Mouse (Mus musculus) heart, adult 8-10 months (tissue): Measurements from ENCODE around the gene Ndst2. TPM values are rescaled to one million over a fixed set of nuclear protein-coding genes. Genes with fewer than 3 reads are reported as not detected.
A peak's percentile ranks its signal among the peaks of the same experiment; 100 is the strongest.

ENCODE experiments used
- DNase-seq: peaks from one replicate; pipeline ENCODE4 v3.0.0; 2022; ENCODE audit warnings: low spot score
- total RNA-seq, 4 experiments: library from RNA; stranded (reverse); gene quantifications; 2 replicates each; pipeline ENCODE4 v1.2.4; 2022

The Ndst2 gene
- total RNA-seq, result 10 to 100 TPM in 1 of 4 experiments, 1 to 10 TPM in 3; 7.1 to 10.6 (median 9.9) TPM

GRCm38 (mm10) chr14:20733952-20734774, at the start of gene Ndst2:
Gene Ndst2, minus strand, starts transcription at chr14:20734562.
- peak; percentile 84 for DNase-seq

GRCm38 (mm10) chr14:20783526-20783925, 49.2 kb upstream of the Ndst2 start:
- DNase-seq, result no peak

DNA sequence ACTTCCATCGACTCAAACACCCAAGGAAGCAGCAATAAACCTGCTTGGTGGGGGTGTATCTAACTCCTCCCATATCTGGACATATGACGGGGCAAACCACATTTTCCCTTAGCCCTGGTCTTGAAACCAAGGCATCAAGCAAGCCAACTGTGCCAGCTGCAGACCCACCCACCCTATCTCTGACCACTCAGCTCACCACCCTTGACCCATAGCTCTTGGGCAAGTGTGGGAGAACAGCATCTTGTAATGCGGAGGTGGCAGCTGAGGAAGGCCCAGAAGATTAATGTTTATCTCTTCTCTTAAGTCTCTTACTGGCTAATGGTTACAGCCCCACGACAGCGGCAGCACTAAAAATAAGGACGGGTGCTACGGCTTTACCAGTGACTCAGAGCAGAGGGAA, 48.5 kb upstream of the Ndst2 start:
- no peak for DNase-seq

GRCm38 (mm10) chr14:20780217-20780616, 45.9 kb upstream of the Ndst2 start:
- no peak for DNase-seq

DNA sequence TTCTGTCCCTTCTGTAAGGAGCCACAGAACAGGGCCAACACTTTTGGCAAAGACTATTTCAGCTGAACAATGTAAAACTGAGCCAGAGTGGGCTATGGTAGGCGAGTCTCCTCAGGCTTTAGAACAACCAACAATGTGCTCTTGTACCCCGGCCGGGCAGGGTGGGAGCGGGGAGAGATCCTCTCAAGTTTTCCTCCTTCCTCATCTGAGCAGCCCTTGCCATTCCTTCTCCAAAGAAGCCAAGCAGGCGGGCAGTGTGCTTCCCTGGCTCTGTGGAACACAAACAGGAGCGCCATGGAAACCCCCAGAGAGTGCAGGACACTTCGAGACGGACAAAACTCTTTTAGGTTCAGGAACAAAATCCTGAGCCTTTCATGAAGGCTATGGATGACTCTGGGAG, 44.1 kb upstream of the Ndst2 start:
- DNase-seq, result no peak

- DNase-seq, result no peak
Measured at GRCm38 (mm10) chr14:20775661-20776060, 41.3 kb upstream of the Ndst2 start.

- DNase-seq, result no peak
Measured at GRCm38 (mm10) chr14:20773410-20773809, 39.0 kb upstream of the Ndst2 start.

DNA sequence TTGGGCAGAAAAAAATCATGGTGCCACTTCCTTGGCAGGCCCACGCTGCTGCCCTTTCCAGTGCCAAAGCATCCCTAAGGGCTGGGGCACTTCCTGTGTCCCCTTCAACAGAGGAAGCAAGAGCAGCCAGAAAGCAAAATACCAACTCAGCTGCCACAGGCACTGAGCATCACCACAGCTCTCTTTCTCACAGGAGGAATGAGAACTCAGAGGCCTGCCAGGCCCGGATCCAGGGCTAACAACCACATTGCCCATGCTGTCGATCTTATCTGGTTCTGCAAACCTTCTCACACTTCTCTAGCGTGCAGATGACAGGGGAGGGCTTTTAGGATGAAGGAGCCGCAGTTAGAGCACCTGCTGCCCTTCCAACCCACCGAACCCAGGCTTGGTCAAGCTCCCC, 38.4 kb upstream of the Ndst2 start:
- DNase-seq, result no peak

DNA sequence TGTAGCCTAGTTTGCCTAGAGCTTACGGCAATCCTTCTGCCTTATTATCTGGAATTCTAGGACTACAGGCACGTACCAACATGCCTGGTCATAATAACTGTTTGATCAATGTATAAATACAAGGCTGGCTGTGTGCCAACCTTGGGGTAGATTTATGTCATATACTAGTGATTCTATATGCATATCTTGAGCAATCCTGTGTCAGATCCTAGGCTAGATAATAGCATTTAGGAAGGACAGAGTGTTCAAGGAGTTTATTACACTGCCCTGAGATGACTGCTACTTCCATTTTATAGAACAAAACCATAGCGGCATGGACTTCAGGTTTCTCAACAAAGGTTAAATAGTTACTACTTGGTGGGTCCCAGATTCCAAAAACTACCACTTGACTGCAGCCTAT, 37.6 kb upstream of the Ndst2 start:
- DNase-seq, result no peak

- peak; percentile 35 for DNase-seq
Measured at GRCm38 (mm10) chr14:20768581-20768980, 34.2 kb upstream of the Ndst2 start.

- no peak for DNase-seq
Measured at GRCm38 (mm10) chr14:20767936-20768335, 33.6 kb upstream of the Ndst2 start.

DNA sequence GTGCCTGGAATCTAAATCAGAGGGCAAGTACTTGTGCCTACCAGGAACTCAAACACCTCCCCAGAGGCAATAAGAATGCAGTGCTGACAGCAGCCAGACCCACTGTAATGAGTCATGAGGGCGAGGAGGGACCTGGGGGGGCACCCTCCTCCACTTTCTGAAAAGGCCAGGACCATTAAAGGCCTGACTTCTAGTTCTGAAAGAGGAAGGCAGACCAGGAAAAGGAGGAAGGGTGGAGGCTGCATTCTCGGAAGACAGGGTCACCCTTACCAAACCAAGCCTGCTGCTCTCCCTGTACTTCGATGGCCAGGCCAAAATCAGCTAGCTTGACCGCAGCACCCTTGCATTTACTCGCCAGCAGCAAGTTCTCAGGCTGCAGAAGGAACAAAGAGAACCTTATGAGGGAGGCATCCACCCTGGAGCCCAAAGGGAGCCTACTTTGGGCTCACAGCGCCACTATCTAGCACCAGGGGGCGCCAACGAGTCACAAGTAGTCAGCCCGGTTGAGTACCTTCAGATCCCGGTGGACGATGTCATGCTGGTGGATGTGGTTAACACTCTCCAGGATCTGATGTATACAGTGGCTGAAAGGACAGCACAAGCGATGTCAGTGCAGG, 31.4 kb upstream of the Ndst2 start:
- peak; percentile 93 for DNase-seq

DNA sequence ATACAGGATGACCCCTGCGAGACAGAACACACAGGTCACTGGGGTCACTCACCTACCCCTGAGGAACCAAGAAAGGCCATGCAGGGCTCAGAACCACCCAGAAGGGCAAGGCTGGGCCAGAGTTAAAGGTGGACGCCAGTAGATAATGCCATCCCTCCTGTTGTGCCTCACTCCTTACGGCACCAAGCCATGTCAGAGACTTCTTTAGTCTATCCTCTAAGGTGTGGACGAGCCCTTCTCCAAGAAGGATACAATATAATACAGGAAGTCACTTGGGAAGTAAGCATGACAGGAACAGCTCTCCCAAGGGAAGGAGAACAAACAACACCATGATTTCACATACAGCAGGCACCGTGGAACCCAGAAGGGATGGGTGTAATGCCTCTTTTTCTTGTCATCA, 30.6 kb upstream of the Ndst2 start:
- peak; percentile 24 for DNase-seq

GRCm38 (mm10) chr14:20758768-20759435, 24.5 kb upstream of the Ndst2 start:
- no peak for DNase-seq

GRCm38 (mm10) chr14:20757370-20757907, 23.1 kb upstream of the Ndst2 start:
- DNase-seq, result peak; percentile 27

DNA sequence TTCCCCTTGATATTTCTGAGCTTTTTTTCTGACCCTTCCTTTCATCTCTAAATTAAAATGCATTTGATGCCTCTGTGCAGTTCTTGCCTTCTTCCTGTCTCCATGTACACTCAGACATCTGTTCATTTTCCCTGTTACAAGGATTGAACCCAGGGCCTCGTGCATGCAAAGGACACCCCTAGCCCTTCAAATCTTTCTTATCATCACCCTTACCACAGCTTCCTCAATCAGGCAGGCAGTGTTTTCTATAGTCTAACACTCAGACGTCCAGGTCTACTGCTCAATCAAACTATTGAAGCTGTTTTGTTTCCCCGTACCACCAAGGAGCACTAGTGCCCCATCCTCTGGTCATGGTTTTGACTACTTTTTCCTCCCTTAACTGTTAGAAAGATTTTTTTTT, 19.4 kb upstream of the Ndst2 start:
- no peak for DNase-seq

- DNase-seq, result no peak
Measured at GRCm38 (mm10) chr14:20750503-20750902, 16.1 kb upstream of the Ndst2 start.

GRCm38 (mm10) chr14:20749494-20750051, 15.2 kb upstream of the Ndst2 start:
- no peak for DNase-seq

DNA sequence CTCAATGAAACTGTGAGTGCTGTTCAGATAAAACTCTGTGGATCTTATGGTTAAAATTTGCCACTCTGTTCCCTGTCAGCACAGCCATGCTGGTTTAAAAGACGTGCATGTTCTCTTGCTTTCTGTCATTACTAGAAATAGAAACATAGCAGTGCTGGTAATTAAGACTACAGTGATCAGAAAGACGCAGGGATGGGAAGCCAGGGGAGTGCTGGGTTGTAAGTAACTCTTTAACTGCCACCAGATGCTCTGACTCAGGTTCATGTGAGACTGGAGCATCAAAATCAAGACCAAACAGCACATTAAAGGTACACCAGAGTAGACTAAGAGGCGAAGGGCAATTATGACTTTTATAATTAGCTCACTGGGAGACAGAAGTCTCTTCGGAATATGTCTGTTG, 14.0 kb upstream of the Ndst2 start:
- DNase-seq, result no peak

DNA sequence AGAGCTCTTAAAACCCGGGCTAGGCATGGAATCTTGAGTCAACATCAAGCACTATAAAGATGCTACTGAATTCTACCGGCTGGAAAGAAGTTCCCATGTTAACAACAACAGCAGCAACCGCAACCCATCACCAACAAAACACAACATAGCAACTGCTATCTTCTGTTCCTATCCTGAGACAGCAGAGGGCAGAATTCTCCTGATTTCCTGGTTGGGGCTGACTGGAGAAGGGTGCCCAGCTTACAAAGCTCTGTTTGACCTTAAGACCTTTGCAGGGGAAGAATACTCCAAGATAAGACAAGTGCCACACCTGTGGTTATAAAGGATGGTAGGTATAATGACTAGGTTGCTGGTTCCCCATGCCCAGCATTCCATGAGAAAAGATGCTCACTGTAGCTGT, 12.6 kb upstream of the Ndst2 start:
- DNase-seq, result no peak

- no peak for DNase-seq
Measured at GRCm38 (mm10) chr14:20743614-20744013, 9.3 kb upstream of the Ndst2 start.

DNA sequence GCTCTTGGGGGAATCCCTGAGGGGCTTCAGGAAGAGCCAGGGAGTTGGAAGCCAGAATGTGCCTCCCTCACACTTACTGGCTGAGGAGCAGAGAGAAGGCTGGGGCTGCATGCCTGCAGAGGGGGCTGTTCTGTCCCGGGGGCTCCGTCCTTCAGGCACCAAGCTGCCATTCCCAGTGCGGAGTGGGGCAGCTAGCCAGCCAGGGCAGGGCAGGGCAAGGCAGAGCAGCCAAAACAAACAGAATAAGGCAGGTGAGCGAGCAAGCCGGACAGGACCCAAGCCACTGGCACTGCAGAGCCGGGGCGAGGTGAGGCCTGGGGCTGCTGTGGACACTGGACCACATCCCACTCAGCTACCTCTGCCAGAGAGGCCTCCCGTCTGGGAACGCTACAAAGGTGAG, 6.9 kb upstream of the Ndst2 start:
- no peak for DNase-seq
